Mouse (Mus musculus) hindbrain, embryonic 14.5 days (tissue): ENCODE data around the gene Arhgap25. TPM values are rescaled to one million over a fixed set of nuclear protein-coding genes. Genes with fewer than 3 reads are reported as not detected.
A peak's percentile ranks its signal among the peaks of the same experiment; 100 is the strongest.

Experiments used
- ATAC-seq: fragments of 200-750 bp; cut with Nextera tagmentation; 2 replicates; pipeline ENCODE4 v1.8.0; 2017; ENCODE audit warnings: moderate number of reproducible peaks, mild to moderate bottlenecking, moderate TSS enrichment, moderate library complexity; ENCODE audit not compliant: low FRiP score
- DNase-seq: peaks from one replicate; pipeline ENCODE4 v3.0.0-alpha.2; 2015; ENCODE audit warnings: low spot score
- H3K27ac ChIP-seq: fragments of 300-500 bp; sonication (generic); 2 replicates; pipeline ENCODE4 v1.5.1; 2014; ENCODE audit warnings: mild to moderate bottlenecking, moderate library complexity
- H3K27me3 ChIP-seq: fragments of 300-500 bp; sonication (generic); 2 replicates; pipeline ENCODE4 v1.6.1; 2014; ENCODE audit warnings: mild to moderate bottlenecking, low read length, mixed read lengths; ENCODE audit not compliant: control insufficient read depth, insufficient read depth
- H3K36me3 ChIP-seq: fragments of 300-500 bp; sonication (generic); replicated peaks from 2 replicates; pipeline ENCODE4 v1.6.1; 2014; ENCODE audit not compliant: control insufficient read depth, insufficient read depth
- H3K4me1 ChIP-seq: fragments of 300-500 bp; sonication (generic); replicated peaks from 2 replicates; pipeline ENCODE4 v1.6.1; 2014; ENCODE audit warnings: antibody characterized with exemption, low read length, mixed read lengths; ENCODE audit not compliant: control insufficient read depth, insufficient read depth
- H3K4me2 ChIP-seq: fragments of 300-500 bp; sonication (generic); replicated peaks from 2 replicates; pipeline ENCODE4 v1.6.1; 2014; ENCODE audit warnings: mild to moderate bottlenecking, moderate library complexity
- H3K4me3 ChIP-seq: fragments of 300-500 bp; sonication (generic); replicated peaks from 2 replicates; pipeline ENCODE4 v1.5.1; 2014; ENCODE audit warnings: mild to moderate bottlenecking, low read length
- H3K9ac ChIP-seq: fragments of 300-500 bp; sonication (generic); 2 replicates; pipeline ENCODE4 v1.6.1; 2014
- H3K9me3 ChIP-seq: fragments of 300-500 bp; sonication (generic); 2 replicates; pipeline ENCODE4 v1.6.1; 2016; ENCODE audit warnings: low read length; ENCODE audit not compliant: control insufficient read depth
- WGBS: fragments of 180-500 bp; shearing (Covaris S2); extraction: QIAGEN DNeasy Blood & Tissue Kit; methylation state at CpG from one replicate; pipeline ENCODE4 v1.1.7; 2014; 5-methylcytosine and 5-hydroxymethylcytosine counted together
- polyA plus RNA-seq: library from polyadenylated mRNA; unstranded; fragments of >200 nt; fragmentation: Nextera tagmentation; extraction: Ambion mirVana; gene quantifications from 2 replicates; pipeline ENCODE4 v1.2.1, GENCODE M21; 2014

Gene Arhgap25
- polyA plus RNA-seq, 1 experiment from 2014 or later = 2.8 TPM

DNA sequence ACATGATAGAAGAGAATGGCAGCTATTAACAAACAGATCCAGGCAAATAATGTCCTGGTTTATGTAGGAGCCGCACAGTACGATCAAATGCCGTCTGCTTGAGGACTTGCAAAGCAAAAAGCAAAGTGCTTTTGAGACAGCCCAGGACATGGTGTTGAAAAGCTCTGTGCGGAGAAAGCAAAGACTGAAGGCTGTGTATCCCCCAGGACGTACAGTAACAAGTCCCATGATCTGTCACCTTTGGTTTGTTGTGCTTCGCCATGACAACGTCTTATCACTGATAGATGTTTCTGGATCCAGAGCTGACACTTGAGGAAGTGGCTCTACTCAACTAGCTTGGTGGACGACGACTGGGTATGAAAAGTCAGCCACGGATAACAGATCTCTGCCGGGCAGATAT is 89.8 kb downstream of the Arhgap25 start:
- H3K9me3 ChIP-seq = no peaks in the 10 kb centered on the region
- no peak overlapping the region for H3K9ac ChIP-seq
- 90% methylated on average over 11 of the region's 11 CpGs for WGBS
- H3K27ac ChIP-seq = no peak overlapping the region
- ATAC-seq (no peak), DNase-seq (no peak)
- no peaks in the 10 kb centered on the region for H3K27me3 ChIP-seq
- no peak overlapping the region for H3K4me2 ChIP-seq
- H3K4me1 ChIP-seq = no peaks in the 10 kb centered on the region
- H3K36me3 ChIP-seq = no peaks in the 10 kb centered on the region
- H3K4me3 ChIP-seq = no peak overlapping the region

DNA sequence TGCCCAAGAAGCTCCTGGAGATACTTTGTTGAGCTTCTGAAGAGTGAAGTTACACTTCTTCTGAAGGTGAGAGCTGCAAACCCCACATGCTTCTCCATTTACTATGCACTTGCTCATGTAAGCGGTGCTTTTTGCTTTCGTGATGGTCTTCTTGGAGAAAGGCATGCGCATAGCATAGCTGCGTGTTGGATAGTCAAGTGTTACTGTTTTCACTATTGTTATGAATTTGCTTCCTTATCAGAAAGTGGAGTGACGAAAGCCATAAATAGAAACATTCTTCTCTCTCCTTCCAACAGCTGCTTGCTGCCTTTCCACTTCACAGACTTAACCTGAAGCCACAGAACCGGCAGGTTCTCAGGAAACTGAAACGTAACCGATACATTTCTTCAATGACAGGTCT is 96.3 kb downstream of the Arhgap25 start:
- DNase-seq (no peak), ATAC-seq (no peak)
- no peak overlapping the region for H3K4me2 ChIP-seq
- H3K9ac ChIP-seq = no peak overlapping the region
- H3K27me3 ChIP-seq = no peaks in the 10 kb centered on the region
- no peak overlapping the region for H3K27ac ChIP-seq
- no peak overlapping the region for H3K4me3 ChIP-seq
- H3K36me3 ChIP-seq = no peaks in the 10 kb centered on the region
- H3K4me1 ChIP-seq = no peaks in the 10 kb centered on the region
- no peaks in the 10 kb centered on the region for H3K9me3 ChIP-seq
- 90% methylated on average over 8 of the region's 8 CpGs for WGBS

DNA sequence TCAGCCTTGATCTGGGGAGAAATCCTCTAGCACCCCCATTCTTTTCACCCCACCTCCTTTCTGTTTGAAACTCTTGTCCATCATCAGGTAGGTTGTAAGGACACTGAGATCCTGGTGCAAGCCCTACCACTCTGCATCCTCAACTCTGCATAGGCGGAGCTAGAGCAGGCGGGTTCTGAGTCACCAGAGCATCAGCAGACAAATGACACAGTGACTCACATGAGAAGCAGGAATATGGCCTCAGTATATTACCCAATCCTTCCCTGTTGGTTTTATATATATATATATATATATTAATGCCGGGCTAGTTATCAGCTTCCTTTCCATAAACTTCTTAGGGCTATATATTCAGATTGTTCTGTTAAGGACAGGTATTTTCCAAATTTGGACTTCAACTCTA is 97.3 kb downstream of the Arhgap25 start:
- WGBS = 96% methylated on average over 3 of the region's 3 CpGs

DNA sequence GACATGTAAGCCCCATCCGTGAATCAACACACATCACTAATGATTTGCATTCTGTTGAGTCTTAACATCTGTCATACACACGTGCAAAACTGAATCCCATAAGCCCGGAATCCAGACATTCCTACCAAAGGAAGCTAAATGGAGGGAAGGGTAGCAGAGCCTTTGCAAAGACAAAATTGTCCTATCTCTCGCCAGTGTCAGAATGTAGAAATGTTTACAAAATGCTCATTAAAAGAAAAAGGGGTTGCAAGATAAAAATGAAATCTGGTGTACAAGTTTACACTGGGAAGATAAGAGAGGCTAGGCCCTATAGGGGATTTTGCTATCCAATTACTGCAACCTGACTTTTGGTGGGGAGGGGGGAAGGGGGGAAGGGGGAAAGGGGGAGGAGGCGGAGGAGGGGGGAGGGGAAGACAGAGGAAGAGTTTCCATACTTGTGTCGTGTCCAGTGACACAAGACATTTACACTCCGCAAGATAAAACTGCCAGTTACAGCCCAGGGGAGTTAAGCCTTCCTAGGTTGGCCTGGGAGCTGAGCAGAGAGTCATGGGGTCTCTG is 104.5 kb downstream of the Arhgap25 start, which contains the start of gene Bmp10:
Gene Bmp10, plus strand, starts transcription at position 508 of the 558 bp plus-strand sequence.
- WGBS = 77% methylated on average over 6 of the region's 7 CpGs
- no peak within 1 kb of the TSS for H3K9ac ChIP-seq
- DNase-seq (no peak), ATAC-seq (no peak)
- H3K27me3 ChIP-seq = no peaks in the 10 kb centered on the region
- H3K36me3 ChIP-seq = no peaks in the 10 kb centered on the region
- peaks cover 4% of the 10 kb centered on the region; the same call in 1 of the 2 replicates for H3K4me1 ChIP-seq
- H3K27ac ChIP-seq = no peak within 1 kb of the TSS
- H3K9me3 ChIP-seq = no peaks in the 10 kb centered on the region
- no peak within 1 kb of the TSS for H3K4me3 ChIP-seq
- no peak within 1 kb of the TSS for H3K4me2 ChIP-seq

More for the DNA sequence above, 97.3 kb downstream of the Arhgap25 start:
- Histone ChIP-seq H3K4me2 (no peak overlapping the region), H3K27ac (no peak overlapping the region), H3K4me1 (no peaks in the 10 kb centered on the region), H3K4me3 (no peak overlapping the region), H3K9me3 (no peaks in the 10 kb centered on the region), H3K9ac (no peak overlapping the region), H3K36me3 (no peaks in the 10 kb centered on the region), H3K27me3 (no peaks in the 10 kb centered on the region)
- DNase-seq (no peak), ATAC-seq (no peak)

DNA sequence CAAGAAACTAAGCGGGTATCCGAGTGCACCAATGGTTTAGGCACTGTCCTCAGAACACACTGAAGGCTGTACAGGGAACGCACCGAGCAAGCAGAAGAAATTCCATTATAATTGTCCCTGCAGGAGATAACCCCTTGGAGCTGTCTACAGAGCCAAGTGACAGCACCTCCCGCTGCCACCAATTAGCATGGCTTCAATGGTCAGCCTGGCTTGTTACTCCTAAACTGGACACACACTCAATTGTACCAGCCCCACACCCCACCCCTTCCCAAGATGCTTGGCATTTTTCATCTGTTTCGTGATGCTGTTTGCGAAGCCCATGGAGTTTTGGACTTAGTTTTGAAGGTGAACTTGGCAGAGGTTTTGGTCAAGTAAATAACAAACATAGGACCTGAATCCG is 105.4 kb downstream of the Arhgap25 start:
- no peak overlapping the region for H3K27ac ChIP-seq
- no peak overlapping the region for H3K4me2 ChIP-seq
- DNase-seq (no peak), ATAC-seq (no peak)
- WGBS = 54% methylated on average over 8 of the region's 8 CpGs
- H3K4me3 ChIP-seq = no peak overlapping the region
- no peaks in the 10 kb centered on the region for H3K27me3 ChIP-seq
- H3K36me3 ChIP-seq = no peaks in the 10 kb centered on the region
- H3K9ac ChIP-seq = no peak overlapping the region
- H3K4me1 ChIP-seq = peaks cover 4% of the 10 kb centered on the region; the same call in 1 of the 2 replicates
- no peaks in the 10 kb centered on the region for H3K9me3 ChIP-seq

DNA sequence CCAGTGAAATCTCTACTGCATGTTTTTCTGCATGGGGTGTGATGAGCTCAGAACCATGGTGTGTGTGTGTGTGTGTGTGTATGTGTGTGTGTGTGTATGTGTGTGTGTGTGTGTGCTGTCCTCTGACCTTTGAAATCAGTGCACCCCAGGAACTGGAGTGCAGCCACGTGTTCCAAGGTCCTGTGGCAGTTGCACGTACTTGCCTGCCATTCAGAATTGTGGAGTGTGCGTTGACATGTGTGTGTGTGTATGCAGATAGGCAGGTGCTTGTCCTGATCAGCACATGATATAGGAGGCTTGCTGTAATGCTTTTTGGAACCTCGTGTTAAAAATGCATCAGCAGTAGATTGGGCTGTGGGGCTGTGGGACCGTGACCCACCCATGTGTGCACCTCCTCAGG is 106.1 kb downstream of the Arhgap25 start:
- Histone ChIP-seq H3K36me3 (no peaks in the 10 kb centered on the region), H3K4me1 (peaks cover 4% of the 10 kb centered on the region; the same call in 1 of the 2 replicates), H3K27me3 (no peaks in the 10 kb centered on the region), H3K4me2 (no peak overlapping the region), H3K4me3 (no peak overlapping the region), H3K9ac (no peak overlapping the region), H3K27ac (no peak overlapping the region), H3K9me3 (no peaks in the 10 kb centered on the region)
- 76% methylated on average over 5 of the region's 5 CpGs for whole genome bisulfite sequencing
- ATAC-seq (no peak), DNase-seq (no peak)

DNA sequence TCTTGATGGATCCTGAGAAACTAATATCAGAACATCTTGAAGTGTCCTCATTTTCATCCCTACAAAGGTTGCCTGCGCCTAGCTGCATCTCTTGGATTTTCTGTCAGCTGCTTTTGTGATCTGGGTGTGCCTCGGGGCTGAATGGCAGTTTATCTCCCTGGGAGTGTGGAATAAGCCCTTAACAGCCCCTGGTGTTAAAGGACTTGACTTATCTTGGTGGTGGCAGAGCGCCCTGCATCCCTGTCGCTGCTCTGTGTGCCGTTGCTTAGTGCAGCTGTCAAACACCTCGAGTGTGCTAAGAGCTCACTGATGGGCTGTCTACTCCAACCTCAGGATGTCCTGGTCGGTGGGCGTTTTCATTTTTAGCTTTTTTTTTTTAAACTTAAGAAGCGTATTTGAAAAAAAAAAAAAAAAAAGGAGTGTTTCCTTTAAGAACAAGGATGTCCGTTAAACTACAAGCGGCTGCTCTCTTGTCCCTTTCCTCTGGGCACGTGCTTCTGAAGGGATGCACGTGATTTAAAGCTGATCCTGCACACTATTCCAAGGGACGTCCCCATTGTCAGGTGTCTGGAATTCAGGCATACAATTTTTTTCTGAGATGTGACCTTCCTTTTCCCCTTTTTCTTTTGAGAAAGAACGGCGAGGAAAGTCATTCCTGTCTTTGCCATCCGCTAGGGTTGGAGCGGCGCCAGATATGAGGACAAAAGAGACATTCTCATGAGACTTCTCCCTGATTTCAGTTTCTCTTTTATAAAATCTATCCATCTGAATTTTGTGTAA is 108.8 kb downstream of the Arhgap25 start:
- peak overlapping the region; percentile 40 for H3K4me2 ChIP-seq
- DNase-seq = peak; percentile 43
- no peak for ATAC-seq
- H3K9me3 ChIP-seq = no peaks in the 10 kb centered on the region
- H3K27me3 ChIP-seq = no peaks in the 10 kb centered on the region
- H3K9ac ChIP-seq = 0 out of 2 replicates have a peak overlapping the region, but pooled peaks have one; percentile 16
- no peak overlapping the region for H3K27ac ChIP-seq
- no peaks in the 10 kb centered on the region for H3K36me3 ChIP-seq
- H3K4me1 ChIP-seq = peaks cover 4% of the 10 kb centered on the region; the same call in 1 of the 2 replicates
- no peak overlapping the region; the same call in 1 of the 2 replicates for H3K4me3 ChIP-seq
- 57% methylated on average over 19 of the region's 19 CpGs for WGBS

DNA sequence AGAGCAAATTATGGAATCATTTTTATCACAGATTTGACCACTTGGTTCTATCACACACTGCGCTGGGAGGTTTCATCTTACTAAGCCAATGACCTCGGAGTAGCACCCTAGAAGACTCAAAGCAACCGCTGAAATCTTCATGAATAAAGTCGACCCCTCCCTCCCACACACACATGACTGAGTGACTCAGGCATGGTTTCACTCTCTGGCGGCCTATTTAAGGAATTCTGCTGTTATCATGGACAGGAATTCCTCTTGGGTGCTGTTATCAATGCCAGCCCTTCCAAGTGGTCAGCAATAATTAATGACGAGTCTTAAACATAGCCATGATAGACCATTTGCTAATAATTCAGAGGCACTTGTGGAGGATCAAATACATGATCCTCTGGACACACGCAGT is 110.8 kb downstream of the Arhgap25 start:
- H3K4me1 ChIP-seq = peaks cover 4% of the 10 kb centered on the region; the same call in 1 of the 2 replicates
- 84% methylated on average over 7 of the region's 7 CpGs for WGBS
- no peaks in the 10 kb centered on the region for H3K27me3 ChIP-seq
- no peak for ATAC-seq
- no peak overlapping the region for H3K4me3 ChIP-seq
- H3K4me2 ChIP-seq = no peak overlapping the region
- no peak overlapping the region for H3K9ac ChIP-seq
- no peaks in the 10 kb centered on the region for H3K36me3 ChIP-seq
- no peak for DNase-seq
- no peak overlapping the region for H3K27ac ChIP-seq
- no peaks in the 10 kb centered on the region for H3K9me3 ChIP-seq

DNA sequence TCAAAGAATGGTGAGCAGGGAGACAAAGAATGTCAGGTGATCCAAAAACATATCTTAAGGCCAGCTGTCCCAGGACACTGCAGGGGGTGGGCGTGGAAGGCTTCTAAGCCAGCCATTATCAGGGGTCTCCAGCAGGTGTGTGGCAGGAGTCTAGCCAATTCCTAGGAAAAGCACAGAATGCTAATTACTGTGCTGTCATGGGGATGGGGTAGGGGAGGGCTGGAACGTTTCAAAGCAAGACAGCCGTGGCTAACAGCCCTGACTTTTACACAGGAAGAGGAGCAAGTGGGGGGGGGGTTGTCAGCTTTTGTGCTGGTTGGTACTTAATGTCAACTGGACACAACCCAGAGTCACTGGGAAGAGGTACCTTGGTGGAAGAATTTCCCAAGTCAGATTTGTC is 121.0 kb downstream of the Arhgap25 start:
- Histone ChIP-seq H3K9me3 (no peaks in the 10 kb centered on the region), H3K9ac (no peak overlapping the region), H3K36me3 (no peaks in the 10 kb centered on the region), H3K4me2 (no peak overlapping the region), H3K27me3 (no peaks in the 10 kb centered on the region), H3K4me1 (peaks cover 7% of the 10 kb centered on the region; the same call in 1 of the 2 replicates), H3K4me3 (no peak overlapping the region), H3K27ac (no peak overlapping the region)
- no peak for DNase-seq
- ATAC-seq = no peak
- WGBS = 21% methylated on average over 3 of the region's 3 CpGs
